Mouse (Mus musculus): ENCODE results near the gene Hhat.

GRCm38 (mm10) chr1:192722147-192722546 is 48.9 kb downstream of the Hhat start:
- peak; percentile 52; the same call in 1 of the 2 replicates for TF ChIP-seq CTCF (IDR thresholded peaks at IDR 0.05; ENCODE audit: extremely low read depth, insufficient read depth, insufficient read length, insufficient replicate concordance)
- TF ChIP-seq POLR2A (IDR thresholded peaks at IDR 0.05; ENCODE audit: low read depth, low read length): no peak

All from spleen, adult 2 months (tissue).